Mouse (Mus musculus) MEL (cell line): ENCODE results near the gene Foxj2. TPM values are rescaled to one million over a fixed set of nuclear protein-coding genes. Genes with fewer than 3 reads are reported as not detected.

Source experiments
- DNase-seq: peaks from one replicate; pipeline ENCODE4 v3.0.0; 2011; ENCODE audit warnings: low read depth, low spot score
- H3K27ac ChIP-seq: 2 replicates; pipeline ENCODE4 v1.5.1; 2012; ENCODE audit warnings: low read depth, mild to moderate bottlenecking, control low read depth, low read length, moderate library complexity; ENCODE audit not compliant: control insufficient read depth
- H3K27me3 ChIP-seq, 2 experiments: fragments of 150-350 bp in 1 of 2; sonication (generic) in 1 of 2; 2 replicates each; pipeline ENCODE4 v1.6.1; 2012; ENCODE audit warnings: low read length in 2 of 2, mild to moderate bottlenecking in 2 of 2, improper control_type of control experiment in 1 of 2, moderate library complexity in 1 of 2; ENCODE audit not compliant: insufficient read depth in 2 of 2, control insufficient read depth in 1 of 2
- H3K36me3 ChIP-seq, 2 experiments: 2 replicates each; pipeline ENCODE4 v1.6.1; 2012 to 2014; ENCODE audit warnings: low read length in 2 of 2, improper control_type of control experiment in 1 of 2, inconsistent platforms in 1 of 2, mild to moderate bottlenecking in 1 of 2; ENCODE audit not compliant: insufficient read depth in 2 of 2, control insufficient read depth in 1 of 2
- H3K4me1 ChIP-seq, 2 experiments: fragments of 150-350 bp in 1 of 2; sonication (generic) in 1 of 2; 2 replicates each; pipeline ENCODE4 v1.6.1; 2012; ENCODE audit warnings: low read length in 2 of 2, improper control_type of control experiment in 1 of 2, mild to moderate bottlenecking in 1 of 2; ENCODE audit not compliant: insufficient read depth in 2 of 2, control insufficient read depth in 1 of 2
- H3K4me3 ChIP-seq, 2 experiments: fragments of 150-350 bp in 1 of 2; sonication (generic) in 1 of 2; 2 replicates each; pipeline ENCODE4 v1.5.1; 2012; ENCODE audit warnings: low read depth in 2 of 2, low read length in 2 of 2, mild to moderate bottlenecking in 2 of 2, moderate library complexity in 2 of 2, control low read depth in 1 of 2, improper control_type of control experiment in 1 of 2; ENCODE audit not compliant: control insufficient read depth in 1 of 2, insufficient read depth in 1 of 2
- H3K79me2 ChIP-seq: 2 replicates; pipeline ENCODE4 v1.6.1; 2012; ENCODE audit warnings: mild to moderate bottlenecking, low read length, moderate library complexity; ENCODE audit not compliant: control insufficient read depth, poor library complexity, insufficient read depth
- H3K9ac ChIP-seq: 2 replicates; pipeline ENCODE4 v1.6.1; 2012; ENCODE audit warnings: low read depth, mild to moderate bottlenecking, control low read depth, low read length, moderate library complexity; ENCODE audit not compliant: control insufficient read depth, poor library complexity, severe bottlenecking
- H3K9me3 ChIP-seq: fragments of 150-350 bp; sonication (generic); replicated peaks from 2 replicates; pipeline ENCODE4 v1.6.1; 2012; ENCODE audit warnings: mild to moderate bottlenecking, low read length, improper control_type of control experiment, moderate library complexity; ENCODE audit not compliant: insufficient read depth
- CHD2 ChIP-seq: IDR thresholded peaks from 2 replicates; pipeline ENCODE4 v1.6.1; 2011; ENCODE audit warnings: low read length, improper control_type of control experiment
- CTCF ChIP-seq, 3 experiments: IDR thresholded peaks in 2 of 3; conservative IDR thresholded peaks in 1 of 3; 2 replicates each; pipeline ENCODE4 v1.5.1; 2011 to 2012; ENCODE audit warnings: low read length in 3 of 3, low read depth in 2 of 3, mild to moderate bottlenecking in 2 of 3, improper control_type of control experiment in 1 of 3, inconsistent platforms in 1 of 3, mixed read lengths in 1 of 3, moderate library complexity in 1 of 3; ENCODE audit not compliant: control insufficient read depth in 1 of 3, insufficient read depth in 1 of 3, poor library complexity in 1 of 3, severe bottlenecking in 1 of 3
- E2F4 ChIP-seq: IDR thresholded peaks from 2 replicates; pipeline ENCODE4 v1.6.1; 2011; ENCODE audit warnings: low read depth, low read length, improper control_type of control experiment, borderline replicate concordance
- ELF1 ChIP-seq: IDR thresholded peaks from 2 replicates; pipeline ENCODE4 v1.6.1; 2014; ENCODE audit warnings: low read depth, mild to moderate bottlenecking, inconsistent platforms, low read length, improper control_type of control experiment, moderate library complexity
- GABPA ChIP-seq: IDR thresholded peaks from 2 replicates; pipeline ENCODE4 v1.6.1; 2012; ENCODE audit warnings: low read depth, mild to moderate bottlenecking, inconsistent platforms, low read length, improper control_type of control experiment, moderate library complexity
- GATA1 ChIP-seq: IDR thresholded peaks from 2 replicates; pipeline ENCODE4 v1.6.1; 2011; ENCODE audit warnings: low read depth, low read length, improper control_type of control experiment
- HCFC1 ChIP-seq: IDR thresholded peaks from 2 replicates; pipeline ENCODE4 v1.6.1; 2012; ENCODE audit warnings: low read depth, mild to moderate bottlenecking, inconsistent platforms, low read length, improper control_type of control experiment, moderate library complexity
- MAFK ChIP-seq: IDR thresholded peaks from 2 replicates; pipeline ENCODE4 v1.6.1; 2011; ENCODE audit warnings: low read depth, mild to moderate bottlenecking, low read length, improper control_type of control experiment, borderline replicate concordance
- MAX ChIP-seq: IDR thresholded peaks from 2 replicates; pipeline ENCODE4 v1.6.1; 2011; ENCODE audit warnings: low read length, improper control_type of control experiment
- SIN3A ChIP-seq: IDR thresholded peaks from 2 replicates; pipeline ENCODE4 v1.6.1; 2012; ENCODE audit warnings: low read length, improper control_type of control experiment, inconsistent platforms
- TBP ChIP-seq: IDR thresholded peaks from 2 replicates; pipeline ENCODE4 v1.8.0; 2011; ENCODE audit warnings: low read depth, low read length, improper control_type of control experiment
- TCF12 ChIP-seq: IDR thresholded peaks from 2 replicates; pipeline ENCODE4 v1.6.1; 2014; ENCODE audit warnings: low read depth, mild to moderate bottlenecking, inconsistent platforms, low read length, improper control_type of control experiment, moderate library complexity
- UBTF ChIP-seq: IDR thresholded peaks from 2 replicates; pipeline ENCODE4 v1.6.1; 2012; ENCODE audit warnings: low read depth, mild to moderate bottlenecking, inconsistent platforms, low read length, improper control_type of control experiment, moderate library complexity, borderline replicate concordance; ENCODE audit not compliant: insufficient read depth
- USF1 ChIP-seq: IDR thresholded peaks from 2 replicates; pipeline ENCODE4 v1.6.1; 2014; ENCODE audit warnings: low read depth, mild to moderate bottlenecking, inconsistent platforms, low read length, improper control_type of control experiment, moderate library complexity
- USF2 ChIP-seq, 2 experiments: IDR thresholded peaks; 2 replicates each; pipeline ENCODE4 v1.6.1; 2011 to 2012; ENCODE audit warnings: improper control_type of control experiment in 2 of 2, low read length in 2 of 2, borderline replicate concordance in 1 of 2, inconsistent platforms in 1 of 2, low read depth in 1 of 2, mild to moderate bottlenecking in 1 of 2; ENCODE audit not compliant: insufficient read depth in 1 of 2
- ZNF384 ChIP-seq: IDR thresholded peaks from 2 replicates; pipeline ENCODE4 v1.6.1; 2012; ENCODE audit warnings: low read depth, mild to moderate bottlenecking, inconsistent platforms, low read length, improper control_type of control experiment
- polyA plus RNA-seq, 2 experiments: library from polyadenylated mRNA; stranded (reverse) in 1 of 2; unstranded in 1 of 2; fragments of >175 nt in 1 of 2; fragments of >200 nt in 1 of 2; gene quantifications; 2 replicates each; pipeline versions ENCODE4 v1.2.1 to v1.2.4; 2012; ENCODE audit warnings: low replicate concordance in 2 of 2, low read depth in 1 of 2; ENCODE audit not compliant: insufficient read length in 2 of 2, insufficient read depth in 1 of 2, missing spikeins in 1 of 2
- total RNA-seq: library from RNA; depleted of rRNA; stranded (reverse); fragments of 300-350 nt; gene quantifications from 2 replicates; pipeline ENCODE4 v1.2.3, GENCODE M21; 2012

Foxj2 gene
- total and polyA plus RNA-seq, 3 experiments = 2.2 to 8.6 TPM; not detected in 1

DNA sequence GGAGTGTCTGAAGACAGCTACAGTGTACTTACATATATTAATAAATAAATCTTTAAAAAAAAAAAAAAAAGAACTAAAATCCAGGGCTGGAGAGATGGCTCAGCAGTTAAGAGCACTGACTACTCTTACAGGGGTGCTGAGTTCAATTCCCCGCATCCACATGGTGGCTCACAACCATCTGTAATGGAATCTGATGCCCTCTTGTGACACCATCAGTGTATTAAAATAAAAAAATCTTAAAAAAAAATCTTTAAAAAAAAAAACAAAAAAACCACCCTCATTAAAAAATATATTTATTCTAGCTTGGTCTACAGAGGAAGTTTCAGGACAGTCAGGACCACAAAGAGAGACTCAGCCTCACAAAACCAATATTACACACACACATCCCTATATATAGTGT lies 45.4 kb upstream of the Foxj2 start:
- TF ChIP-seq ZNF384 (peak; percentile 59; the same call in 1 of the 2 replicates), USF2 (IDR thresholded peaks at IDR 0.05; ENCODE audit: borderline replicate concordance in 1 of 2, insufficient read depth in 1 of 2, low read depth in 1 of 2, low read length in 2 of 2) (no peak), CTCF (IDR thresholded peaks at IDR 0.05 in 2 of 3, conservative IDR thresholded peaks at IDR 0.05 in 1 of 3; ENCODE audit: control insufficient read depth in 1 of 3, insufficient read depth in 1 of 3, low read depth in 2 of 3, low read length in 3 of 3, poor library complexity in 1 of 3, severe bottlenecking in 1 of 3) (peak in 1 of 3 experiments; percentile 7; a peak in 1 of 6 replicates)
- H3K27ac ChIP-seq = no peak overlapping the region
- no peak for DNase-seq
- H3K4me3 ChIP-seq = no peak overlapping the region
- H3K9me3 ChIP-seq = no peaks in the 10 kb centered on the region
- H3K79me2 ChIP-seq = no peaks in the 10 kb centered on the region
- no peaks in the 10 kb centered on the region for H3K27me3 ChIP-seq
- H3K36me3 ChIP-seq = no peaks in the 10 kb centered on the region; a peak in 1 of 4 replicates
- H3K9ac ChIP-seq = no peak overlapping the region
- H3K4me1 ChIP-seq = no peaks in the 10 kb centered on the region

DNA sequence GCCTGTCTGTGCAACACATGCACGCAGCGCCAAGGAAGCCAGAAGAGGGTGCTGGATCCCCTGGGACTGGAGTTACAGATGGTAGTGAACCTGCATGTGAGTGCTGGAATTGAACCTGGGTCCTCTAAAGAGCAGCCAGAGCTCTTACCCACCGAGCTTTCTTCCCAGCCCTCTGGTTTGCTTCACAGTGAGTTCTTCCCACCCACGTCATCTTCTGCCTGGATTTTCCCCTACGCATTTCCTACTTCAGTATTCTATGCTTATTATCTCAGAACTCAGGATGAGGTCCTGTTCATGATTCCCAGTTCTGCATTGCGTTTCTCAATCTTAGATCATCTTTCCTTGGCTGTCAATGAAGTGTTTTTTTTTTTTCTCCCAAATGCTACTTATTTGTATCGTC lies 43.7 kb upstream of the Foxj2 start:
- no peaks in the 10 kb centered on the region for H3K4me1 ChIP-seq
- no peaks in the 10 kb centered on the region for H3K27me3 ChIP-seq
- no peaks in the 10 kb centered on the region for H3K79me2 ChIP-seq
- no peak overlapping the region for H3K27ac ChIP-seq
- no peaks in the 10 kb centered on the region for H3K9me3 ChIP-seq
- no peak overlapping the region for H3K4me3 ChIP-seq
- no peak overlapping the region for H3K9ac ChIP-seq
- TF ChIP-seq GATA1 = no peak
- no peak for TF ChIP-seq ZNF384
- no peak for TF ChIP-seq E2F4
- TF ChIP-seq CTCF (IDR thresholded peaks at IDR 0.05 in 2 of 3, conservative IDR thresholded peaks at IDR 0.05 in 1 of 3; ENCODE audit: control insufficient read depth in 1 of 3, insufficient read depth in 1 of 3, low read depth in 2 of 3, low read length in 3 of 3, poor library complexity in 1 of 3, severe bottlenecking in 1 of 3) = no peak
- no peak for TF ChIP-seq CHD2
- no peak for TF ChIP-seq GABPA
- TF ChIP-seq TCF12 = no peak
- no peak for TF ChIP-seq TBP
- no peak for TF ChIP-seq SIN3A
- TF ChIP-seq ELF1 = no peak
- TF ChIP-seq, all 39 proteins: peak for 0
- no peak for DNase-seq
- H3K36me3 ChIP-seq = no peaks in the 10 kb centered on the region; a peak in 1 of 4 replicates

DNA sequence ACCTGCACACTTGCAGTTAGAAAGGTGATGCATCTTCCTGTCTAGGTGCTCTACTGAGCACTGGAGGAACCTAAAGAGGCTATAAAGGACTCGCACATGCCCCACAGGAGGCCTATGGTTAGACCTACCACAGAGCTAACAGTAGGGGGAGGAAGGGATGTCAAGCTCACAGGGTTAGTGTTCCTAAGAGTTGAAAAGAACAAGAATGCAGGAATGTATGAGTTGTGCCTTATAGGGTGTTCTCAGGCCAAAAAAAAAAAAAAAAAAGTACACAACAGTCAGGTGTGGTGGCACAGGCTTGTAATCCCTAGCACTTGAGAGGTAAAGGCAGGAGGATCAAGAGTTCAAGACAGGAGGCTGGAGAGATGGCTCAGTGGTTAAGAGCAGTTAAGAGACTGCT lies 39.8 kb upstream of the Foxj2 start:
- Histone ChIP-seq H3K79me2 (no peaks in the 10 kb centered on the region), H3K9me3 (no peaks in the 10 kb centered on the region), H3K9ac (no peak overlapping the region), H3K4me1 (no peaks in the 10 kb centered on the region; a peak in 1 of 4 replicates), H3K36me3 (no peaks in the 10 kb centered on the region; a peak in 1 of 4 replicates), H3K27me3 (no peaks in the 10 kb centered on the region), H3K4me3 (no peak overlapping the region), H3K27ac (no peak overlapping the region)
- TF ChIP-seq UBTF (no peak), CTCF (IDR thresholded peaks at IDR 0.05 in 2 of 3, conservative IDR thresholded peaks at IDR 0.05 in 1 of 3; ENCODE audit: control insufficient read depth in 1 of 3, insufficient read depth in 1 of 3, low read depth in 2 of 3, low read length in 3 of 3, poor library complexity in 1 of 3, severe bottlenecking in 1 of 3) (no peak), USF1 (no peak), HCFC1 (no peak), MAFK (no peak), MAX (no peak)
- DNase-seq = no peak
